Mouse (Mus musculus) cerebellum, adult 9-10 months (tissue): ENCODE data around the gene Gm20425.
"Not testable (repeated sequence)": the region's sequence is repeated elsewhere in the genome, so short reads cannot be mapped to it uniquely, and the experiment has no call there.

ENCODE experiments used
- DNase-seq: peaks from one replicate; pipeline ENCODE4 v3.0.0; 2022

The Gm20425 gene

DNA sequence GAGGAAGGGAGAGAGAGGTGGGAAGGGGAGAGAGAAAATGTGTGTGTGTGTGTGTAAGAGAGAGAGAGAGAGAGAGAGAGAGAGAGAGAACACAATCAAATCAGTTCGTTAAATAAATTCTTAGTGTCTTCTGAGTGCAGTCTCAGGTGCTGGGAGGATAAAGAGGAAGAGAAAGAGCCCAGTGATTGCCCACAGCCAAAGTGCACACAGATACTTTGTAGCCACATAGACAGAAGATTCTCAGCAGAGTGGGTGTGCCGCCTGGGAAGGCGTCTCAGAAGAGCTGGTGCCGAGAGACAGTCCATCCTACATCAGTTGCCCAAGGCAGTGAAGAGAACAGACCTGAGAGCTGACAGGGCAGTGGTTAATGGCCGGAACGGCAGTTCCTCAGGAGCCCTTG is 15.8 kb downstream of the Gm20425 start:
- DNase-seq = no peak

DNA sequence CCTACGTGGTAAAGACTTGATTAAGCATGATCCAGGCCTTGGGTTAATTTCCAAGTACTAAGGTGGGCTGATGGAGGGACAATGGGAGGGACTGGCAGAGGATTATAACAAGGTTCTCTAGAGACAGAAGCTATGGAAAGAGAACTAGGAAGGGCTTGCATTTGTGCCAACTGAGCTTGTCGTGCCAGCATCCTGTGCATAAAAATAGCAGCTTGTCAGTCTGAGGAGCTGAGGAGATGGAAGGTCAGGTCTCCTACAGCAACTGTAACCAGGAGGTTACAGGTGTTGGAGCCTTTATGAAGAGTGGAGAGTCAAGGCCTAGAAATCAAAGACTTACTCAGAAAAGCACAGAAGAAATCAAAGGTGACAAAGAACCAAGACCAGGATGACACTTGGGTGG is 16.5 kb downstream of the Gm20425 start:
- DNase-seq = no peak

DNA sequence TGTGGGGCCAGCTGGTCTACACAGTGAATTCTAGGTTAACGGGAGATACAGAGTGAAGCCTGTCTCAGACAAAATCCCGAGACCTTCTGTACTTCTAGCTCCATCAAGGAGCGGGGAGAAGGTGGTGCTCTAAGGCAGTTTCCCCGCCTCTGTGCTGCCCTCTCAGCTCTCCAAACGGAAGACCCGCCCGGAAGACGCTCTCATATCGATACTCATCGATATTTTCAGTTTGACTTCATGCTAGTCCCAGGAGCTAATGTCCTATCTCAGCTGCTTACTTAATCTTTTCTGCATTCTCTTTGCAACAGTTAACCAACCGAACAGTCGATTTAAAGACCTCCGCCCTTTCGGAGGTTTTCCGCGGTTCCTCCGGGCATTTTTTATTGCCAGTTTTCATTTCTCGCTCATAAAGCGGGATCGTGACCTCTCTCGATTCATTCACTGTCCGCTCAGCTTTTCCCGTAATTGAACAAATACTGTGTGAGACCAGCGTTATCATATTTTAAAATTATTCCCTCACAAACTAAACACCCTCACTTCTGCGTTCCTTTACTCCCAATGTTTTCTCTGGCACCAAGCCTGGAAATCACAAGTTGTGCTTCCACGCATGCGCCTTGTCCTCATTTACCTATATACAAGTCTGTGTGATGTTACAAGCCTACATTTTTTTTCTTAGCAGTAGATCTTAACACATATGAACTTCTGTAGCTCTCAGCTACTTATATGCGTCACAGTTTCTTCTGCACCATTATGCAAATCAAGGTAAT is 17.3 kb downstream of the Gm20425 start:
- DNase-seq = no peak

DNA sequence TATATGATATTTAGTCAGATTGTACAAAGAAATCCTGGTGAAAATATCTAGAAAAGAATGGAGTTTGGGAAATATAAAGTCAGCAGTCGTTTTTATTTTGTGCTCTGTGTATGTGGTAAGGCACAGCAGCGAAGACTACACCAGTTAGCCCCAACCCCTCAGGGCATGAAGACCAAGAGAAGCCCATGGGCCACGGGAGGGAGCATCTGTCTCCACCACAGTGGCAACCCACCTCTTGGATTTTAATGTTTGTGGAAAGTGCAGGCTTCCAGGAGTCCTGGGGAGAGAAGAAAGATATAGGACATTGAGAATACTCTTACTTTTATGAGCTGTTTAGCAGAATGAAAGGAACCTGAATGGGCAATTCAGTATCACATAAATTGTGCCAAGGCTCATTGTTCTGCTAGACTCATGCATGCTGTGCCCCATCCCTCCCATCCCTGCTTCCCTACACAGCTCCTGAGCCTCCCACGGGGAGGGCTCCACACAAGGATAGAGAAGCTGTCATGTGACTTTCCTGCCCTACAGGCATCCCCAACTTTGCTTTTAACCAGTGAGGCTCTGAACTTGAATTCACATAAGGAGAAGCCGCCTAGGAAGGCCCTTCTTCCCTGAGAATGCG is 21.2 kb downstream of the Gm20425 start:
- no peak for DNase-seq

DNA sequence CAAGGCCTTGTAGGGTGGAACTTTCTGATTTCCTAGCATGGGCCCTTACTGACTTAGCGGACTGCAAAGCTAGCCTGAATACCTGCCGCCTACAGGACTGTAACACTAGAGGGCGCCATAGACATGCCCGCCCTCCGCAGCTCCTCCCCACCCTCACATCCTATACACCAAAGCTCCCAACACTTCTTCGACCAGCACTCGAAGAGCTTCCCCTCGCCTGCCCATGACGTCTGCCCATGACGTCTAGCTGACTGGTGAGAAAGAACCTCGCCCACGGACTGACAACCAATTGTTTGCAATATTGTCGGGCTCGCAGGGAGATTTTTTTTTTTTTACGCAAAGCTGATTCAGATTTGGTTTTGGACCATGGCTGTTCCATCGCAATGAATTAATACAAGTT is 22.3 kb downstream of the Gm20425 start:
- peak; percentile 69 for DNase-seq

DNA sequence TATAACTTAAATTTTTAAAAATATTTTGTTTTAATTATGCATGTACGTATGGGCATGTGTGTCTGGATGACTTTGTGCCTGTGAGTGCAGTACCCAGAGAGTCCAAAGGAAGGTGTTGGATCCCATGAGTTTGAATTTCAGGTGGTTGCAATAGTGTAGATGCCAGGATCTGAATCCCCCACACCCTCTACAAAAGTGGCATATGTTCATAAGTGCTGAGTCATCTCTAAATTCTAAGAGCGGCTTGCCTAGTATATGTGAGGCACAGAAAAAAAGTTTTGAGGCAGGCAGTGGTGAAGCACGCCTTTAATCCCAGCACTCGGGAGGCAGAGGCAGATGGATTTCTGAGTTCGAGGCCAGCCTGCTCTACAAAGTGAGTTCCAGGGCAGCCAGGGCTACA is 24.3 kb downstream of the Gm20425 start:
- DNase-seq = no peak

DNA sequence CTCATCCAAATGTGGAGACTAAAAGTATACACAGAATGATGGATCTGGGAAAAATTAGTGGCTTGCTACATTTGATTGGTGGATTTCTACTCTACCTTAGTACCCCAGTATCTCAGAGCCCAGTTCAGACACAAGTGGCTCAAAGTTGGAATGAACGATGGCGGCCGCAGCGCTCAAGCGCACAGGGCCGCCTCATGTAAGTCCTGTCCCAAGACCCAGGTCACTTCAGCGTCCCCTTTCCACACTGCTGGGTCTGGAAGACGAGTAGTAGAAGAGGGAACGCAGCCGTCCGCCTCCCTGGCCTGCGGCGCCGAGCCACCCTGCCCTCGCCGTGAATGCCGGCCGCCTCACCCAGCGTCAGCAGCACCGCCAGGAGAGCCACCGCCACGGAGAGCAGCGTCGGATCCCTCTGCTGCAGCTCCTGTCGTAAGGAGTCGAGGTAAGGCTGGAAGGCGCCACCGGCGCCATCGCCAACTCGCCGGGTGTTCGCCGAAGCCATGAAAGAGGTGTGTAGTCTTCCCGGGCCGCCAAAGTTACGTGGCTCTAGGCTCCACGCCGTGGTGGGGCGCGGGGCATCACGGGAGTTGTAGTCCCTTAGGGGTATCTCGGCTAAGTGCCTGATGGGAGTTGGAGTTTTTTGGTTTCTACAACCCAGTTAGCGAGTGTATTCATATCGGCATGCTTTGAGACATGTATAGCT is 28.4 kb downstream of the Gm20425 start, which contains the start of gene Srprb:
Gene Srprb (minus strand): TSS at position 577 of the 700 bp plus-strand sequence.
- DNase-seq = peak; percentile 93

DNA sequence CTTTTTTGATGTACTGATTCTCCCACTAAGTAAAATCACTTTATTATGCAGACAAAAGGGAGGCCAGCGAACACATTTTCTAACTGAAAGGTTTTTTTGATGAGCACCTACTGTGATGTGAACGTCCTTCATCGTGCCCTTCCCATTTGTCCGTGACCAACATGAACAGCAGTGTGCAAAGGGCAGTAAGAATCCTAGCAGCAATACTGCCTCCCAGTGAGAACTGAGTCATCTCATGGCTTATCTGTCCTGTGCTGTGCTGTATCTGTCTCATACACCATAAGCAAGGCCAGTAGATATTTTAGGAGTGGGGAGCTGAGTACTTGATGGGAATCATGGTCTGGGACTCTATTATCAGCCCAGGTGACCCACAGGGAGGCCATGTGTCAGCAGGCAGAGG is 41.7 kb downstream of the Gm20425 start:
- DNase-seq = no peak

DNA sequence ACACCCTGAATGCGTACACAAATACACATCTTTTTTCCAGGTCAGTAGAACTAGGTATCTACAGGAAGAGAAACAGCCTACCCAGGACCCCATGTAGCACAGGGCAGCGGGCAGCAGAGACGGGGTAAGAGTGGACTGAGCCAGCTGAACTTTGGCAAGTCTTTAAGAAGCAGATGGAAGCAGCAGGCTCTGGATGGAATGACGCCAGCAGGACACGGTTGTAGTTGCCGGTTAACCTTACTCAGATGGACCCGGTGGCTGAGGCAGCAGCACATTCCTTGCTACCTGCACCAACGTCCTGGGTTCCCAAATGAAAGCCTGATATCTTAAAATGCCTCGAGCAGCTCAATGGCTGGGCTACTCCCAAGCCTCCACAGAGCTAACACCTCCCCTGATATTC is 43.4 kb downstream of the Gm20425 start:
- peak; percentile 85 for DNase-seq

DNA sequence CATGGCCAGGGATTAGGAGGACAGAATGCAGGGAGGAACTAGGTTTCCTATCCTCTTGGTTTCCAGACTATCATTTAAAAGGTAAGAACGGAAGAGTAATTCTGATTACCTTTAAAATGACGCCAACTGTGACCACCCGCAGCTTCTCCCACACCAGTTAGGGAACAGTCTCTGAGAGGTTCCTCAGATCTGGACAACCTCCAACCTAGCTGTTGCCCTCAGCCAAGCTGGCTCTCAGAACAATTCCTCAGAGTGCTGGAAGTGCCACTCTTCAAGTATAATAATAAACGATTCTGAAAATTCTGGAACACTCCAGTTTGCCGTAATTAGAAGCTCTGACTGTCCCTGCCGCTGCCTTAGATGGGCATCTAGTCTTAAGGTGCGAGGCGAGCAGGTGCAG is 44.2 kb downstream of the Gm20425 start:
- DNase-seq = peak; percentile 58

DNA sequence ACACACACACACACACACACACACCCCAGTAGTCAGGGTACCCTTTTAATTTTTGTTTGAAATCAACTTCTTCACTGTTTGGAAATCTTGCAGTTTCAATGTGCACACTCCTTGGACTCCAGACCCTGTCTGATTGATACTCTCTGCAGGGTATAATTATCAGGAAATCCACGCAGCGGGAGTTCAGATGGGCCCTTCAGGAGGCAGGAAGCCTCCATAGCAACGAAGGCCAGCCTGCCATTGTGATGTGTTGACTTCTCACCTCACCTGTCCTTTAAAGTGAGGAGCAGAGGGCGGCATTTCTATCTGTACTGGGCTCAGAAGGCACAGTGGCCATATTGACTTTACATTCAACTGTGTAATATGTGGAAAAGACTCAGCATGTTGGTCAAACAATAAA is 45.3 kb downstream of the Gm20425 start:
- no peak for DNase-seq

DNA sequence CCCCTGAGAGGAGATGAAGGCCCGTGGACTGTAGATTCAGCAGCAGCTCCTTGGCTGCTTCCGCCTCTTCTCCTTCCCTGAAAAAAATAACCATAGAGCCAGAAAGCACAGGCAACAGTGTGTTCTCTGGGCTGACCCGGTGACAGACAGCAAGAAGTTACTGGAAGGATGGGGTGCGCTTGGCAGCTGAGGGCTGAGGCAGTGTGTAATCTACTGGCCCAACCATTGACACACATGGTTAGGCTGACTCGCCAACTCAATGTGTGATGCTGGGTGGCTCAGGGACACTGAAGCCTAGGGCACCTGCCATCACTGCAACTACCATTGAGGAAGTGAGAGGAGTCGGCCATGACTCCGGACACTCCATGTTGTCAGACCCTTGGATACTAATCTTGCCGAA is 48.2 kb downstream of the Gm20425 start:
- DNase-seq = no peak

DNA sequence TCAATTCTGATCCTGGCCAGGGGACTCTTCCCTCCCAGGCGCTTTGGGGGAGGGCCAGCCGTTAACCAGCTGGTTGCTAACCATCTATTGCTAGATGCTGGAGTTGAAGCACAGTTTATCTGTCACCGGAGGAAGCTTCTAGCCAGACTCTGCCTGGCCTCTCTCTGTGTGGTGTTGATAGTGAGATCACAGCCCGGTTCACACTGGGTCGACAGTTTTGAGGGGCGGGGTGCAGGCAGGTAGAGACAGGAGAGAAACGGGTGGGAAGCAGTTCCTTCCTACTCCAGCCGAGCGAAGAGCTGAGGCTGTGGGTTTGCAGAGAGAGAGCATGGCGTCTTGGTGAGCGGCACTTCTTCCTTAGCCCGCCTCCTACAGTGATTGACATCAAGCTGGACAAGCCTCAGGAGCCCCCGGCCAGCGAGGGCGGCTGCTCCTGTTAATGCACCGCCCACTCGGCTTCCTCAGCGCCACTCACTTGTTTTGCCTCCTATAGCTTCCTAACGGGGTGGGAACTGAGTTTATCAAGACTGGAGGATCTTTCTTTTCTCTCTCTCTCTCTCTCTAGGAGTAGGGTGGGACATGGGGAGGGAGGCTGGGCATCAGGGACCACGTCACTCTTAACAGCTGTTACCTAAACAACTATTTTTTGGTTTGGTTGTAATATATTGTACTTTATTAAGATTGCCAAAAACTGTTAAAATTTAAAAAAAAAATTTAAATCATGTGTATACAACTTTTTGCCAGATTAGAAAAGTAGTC is 49.1 kb downstream of the Gm20425 start:
- no peak for DNase-seq

DNA sequence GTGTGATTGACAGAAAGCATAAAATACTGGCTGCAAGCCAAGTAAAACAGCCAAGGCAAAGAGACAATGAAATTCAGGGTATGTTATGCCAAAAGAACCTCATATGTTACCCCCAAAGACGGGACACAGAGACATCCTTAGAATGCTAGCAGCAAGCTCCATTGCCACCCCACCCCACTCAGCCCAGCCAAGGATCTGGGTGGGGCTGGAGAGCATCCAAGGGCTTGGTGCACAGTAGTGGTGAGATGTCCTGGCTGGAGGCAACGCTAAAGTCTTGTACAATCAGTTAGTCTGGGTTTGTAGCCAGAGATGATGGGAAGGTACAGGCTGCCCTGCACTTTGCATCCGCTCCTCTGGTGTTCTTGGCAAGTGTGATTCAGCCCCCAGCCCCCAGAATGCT is 49.8 kb downstream of the Gm20425 start:
- peak; percentile 54 for DNase-seq

DNA sequence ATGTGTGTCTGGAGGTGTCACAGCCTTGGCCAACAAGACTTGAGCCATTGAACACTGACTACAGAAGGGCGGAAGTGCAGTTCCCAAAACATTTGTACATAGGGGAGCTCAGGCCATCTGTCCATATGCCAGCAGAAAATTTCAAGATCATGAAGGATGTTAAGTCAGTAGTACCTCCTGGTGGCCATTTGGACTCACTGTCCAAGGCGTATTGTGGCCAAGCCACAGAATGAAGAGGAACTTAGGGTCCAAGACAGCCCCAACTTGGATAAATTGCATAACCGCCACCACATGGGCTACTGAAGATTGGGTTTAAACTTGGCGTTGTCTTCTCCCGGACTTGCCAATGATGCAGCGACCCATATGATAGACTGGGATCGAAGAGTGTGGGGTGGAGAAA is 54.4 kb downstream of the Gm20425 start:
- DNase-seq = no peak

DNA sequence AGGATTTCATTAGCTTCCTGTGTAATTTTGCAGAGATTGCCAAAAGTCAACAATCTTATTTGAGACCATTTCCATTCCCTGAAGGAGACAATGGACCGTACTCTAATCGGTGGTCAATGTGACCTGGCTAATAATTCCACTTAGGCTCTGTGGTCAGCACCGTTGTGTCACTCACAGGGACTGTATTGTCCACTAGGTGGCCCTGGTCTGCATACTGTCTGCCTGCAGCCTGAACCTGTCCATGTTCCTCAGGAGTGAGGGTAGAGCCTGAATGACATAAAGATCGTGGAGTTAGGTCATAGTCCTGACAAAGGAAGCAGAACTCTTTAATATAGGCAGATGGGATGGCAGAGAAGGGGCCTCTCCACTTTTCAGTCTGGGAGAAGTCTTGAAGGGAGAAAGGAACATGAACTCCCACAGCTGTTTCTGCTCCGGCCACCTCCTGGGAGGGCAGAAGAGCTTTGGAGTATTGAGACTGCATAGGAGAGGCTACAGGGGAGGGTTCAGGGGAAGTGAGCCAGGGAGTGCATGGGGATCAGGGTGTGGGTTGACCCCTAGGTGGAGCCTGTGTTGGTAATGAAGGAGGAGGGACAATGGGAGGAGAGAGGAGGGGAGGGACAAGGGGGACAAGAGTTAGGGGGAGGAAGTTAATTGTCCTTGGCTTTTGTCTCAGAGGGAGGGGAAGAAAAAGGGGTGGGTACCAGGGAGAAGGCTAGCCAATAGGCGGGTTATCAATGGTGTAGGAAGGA is 55.2 kb downstream of the Gm20425 start:
- no peak for DNase-seq

DNA sequence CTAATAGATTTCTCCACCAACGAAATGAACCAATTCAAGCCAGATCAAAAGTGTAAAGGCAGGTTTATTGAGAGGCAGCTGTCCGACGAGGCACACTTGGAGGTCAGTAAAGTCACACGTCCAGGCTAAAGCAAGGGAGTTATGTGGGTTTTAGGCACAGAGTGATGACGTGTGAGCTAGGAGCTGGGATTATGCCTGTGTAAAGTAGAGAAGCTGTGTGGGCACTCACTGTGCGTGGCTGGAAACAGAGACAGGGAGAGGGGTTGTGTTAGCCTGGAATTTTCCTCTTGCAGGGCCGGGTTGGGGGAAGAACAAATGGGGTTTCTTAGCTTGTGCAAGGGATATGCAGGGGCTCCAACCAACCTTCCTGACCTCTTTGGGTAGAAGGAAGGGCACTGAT is 61.3 kb downstream of the Gm20425 start:
- DNase-seq = no peak

DNA sequence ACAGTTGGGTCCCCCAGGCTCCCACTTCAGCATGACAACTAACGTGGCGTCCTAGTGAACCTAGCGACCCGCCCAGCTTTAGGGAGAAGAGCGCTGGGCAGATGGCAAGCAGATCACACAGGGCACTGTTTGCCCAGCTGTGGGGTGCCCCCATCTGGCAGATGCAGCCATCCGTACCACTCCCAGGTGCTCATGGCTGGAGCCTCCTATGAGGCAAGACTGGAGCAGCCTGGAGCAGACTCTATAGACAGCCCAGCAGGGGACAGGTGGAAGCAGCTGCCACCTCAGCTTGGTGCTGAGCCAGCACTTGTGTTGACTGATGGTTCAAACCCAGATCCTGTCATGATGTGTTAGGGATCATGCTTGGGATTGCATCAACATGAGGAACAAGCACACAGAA is 62.1 kb downstream of the Gm20425 start:
- no peak for DNase-seq

DNA sequence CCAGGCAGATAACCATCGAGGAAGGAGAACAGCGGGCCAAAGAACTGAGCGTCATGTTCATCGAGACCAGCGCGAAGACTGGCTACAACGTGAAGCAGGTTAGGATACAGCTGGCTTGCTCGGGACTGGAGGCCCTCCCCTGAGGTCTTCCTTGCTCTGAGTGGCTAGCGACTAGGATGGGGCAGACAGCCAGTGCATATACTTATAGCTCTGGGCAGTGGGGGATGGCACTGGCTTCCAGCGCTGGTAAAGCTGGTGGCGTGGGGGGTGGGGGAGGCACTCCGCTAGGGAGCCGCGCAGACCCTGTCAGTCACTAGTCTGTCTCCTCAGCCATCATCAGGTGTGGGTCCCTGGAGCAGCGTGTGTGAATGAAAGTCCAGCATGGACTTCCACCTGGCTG is 66.3 kb downstream of the Gm20425 start:
- DNase-seq = no peak

DNA sequence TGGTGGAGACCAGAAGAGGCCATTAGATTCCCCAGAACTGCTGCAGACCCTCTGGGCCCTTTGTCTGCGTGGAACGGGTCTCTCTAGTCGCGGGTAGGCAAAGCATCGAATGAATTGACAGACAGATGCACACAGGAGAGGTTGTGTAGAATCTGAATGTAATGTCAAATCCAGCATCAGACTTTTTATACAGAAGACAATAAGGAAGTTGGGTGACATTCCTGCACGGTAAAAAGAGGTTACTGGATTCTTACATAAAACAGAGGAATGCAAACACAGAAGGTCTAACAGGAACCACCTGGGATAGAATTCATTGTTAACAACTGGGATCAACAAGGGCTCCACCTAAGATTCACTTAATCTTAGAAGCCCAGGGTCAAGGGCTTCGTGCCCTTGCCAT is 74.9 kb downstream of the Gm20425 start:
- not testable (repeated sequence) for DNase-seq

DNA sequence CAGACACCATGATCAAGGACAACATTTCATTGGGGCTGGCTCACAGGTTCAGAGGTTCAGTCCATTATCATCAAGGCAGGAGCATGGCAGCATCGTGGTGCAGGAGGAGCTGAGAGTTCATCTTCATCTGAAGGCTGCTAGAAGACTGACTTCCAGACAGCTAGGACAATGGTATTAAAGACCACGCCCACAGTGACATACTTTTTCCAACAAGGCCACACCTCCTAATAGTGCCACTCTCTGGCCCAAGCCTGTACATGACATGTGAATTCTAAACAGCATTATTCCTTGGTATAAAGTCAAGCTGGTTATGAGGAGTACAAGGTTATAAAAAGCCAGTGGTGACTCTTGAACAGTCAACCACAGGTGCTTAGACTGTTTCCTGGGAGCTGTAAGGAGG is 75.5 kb downstream of the Gm20425 start:
- DNase-seq = no peak

DNA sequence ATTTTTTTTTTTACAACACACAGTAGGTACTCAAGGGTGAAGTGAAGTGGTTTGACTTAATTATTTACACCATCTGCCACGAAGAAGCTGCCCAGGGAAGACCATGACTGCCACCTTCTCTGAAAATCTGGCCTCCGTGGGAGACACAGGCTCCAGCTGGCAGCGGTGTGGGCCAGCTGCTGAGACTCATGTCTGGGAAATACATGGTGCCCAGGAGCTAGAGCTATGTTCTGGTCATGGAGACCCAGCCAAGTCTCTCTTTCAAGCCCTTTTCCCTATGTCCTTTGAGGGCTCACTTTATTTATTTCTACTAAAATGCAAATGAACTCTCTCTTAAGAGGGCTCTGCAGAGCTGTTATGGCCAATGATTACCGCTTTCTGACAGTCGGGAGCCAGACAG is 76.8 kb downstream of the Gm20425 start:
- no peak for DNase-seq
